Comparison of ENCODE assay signal across 8 mouse cellular contexts in genomic region chr4:120380811-120381391, GRCm38 (mm10). TPM values are rescaled to one million over a fixed set of nuclear protein-coding genes. Genes with fewer than 3 reads are reported as not detected.
DNase-seq lines count a peak whose midpoint lies in the region; ATAC-seq and TF ChIP-seq lines count a peak whose summit lies in the region.

No protein-coding gene starts in this region.

- peak; percentile 86 for DNase-seq in ZHBTc4 (ENCODE audit: low read depth, low spot score)
- peak; percentile 89 for DNase-seq in embryo, embryonic 10 days (ENCODE audit: low spot score)
- peak; percentile 85 for DNase-seq in gastrocnemius, postnatal 14 days
- peak; percentile 66 for DNase-seq in hindlimb bud, embryonic 11.5 days (ENCODE audit: extremely low spot score, low read depth, low spot score)
- peak; percentile 61 to 64 for DNase-seq in left cerebral cortex, adult 2 months (ENCODE audit: extremely low spot score in 1 of 2, low spot score in 2 of 2)
- DNase-seq in right cerebral cortex, adult 2 months (ENCODE audit: low spot score in 2 of 2) = peak; percentile 67 to 77

- intact Hi-C loops in gastrocnemius, postnatal 14 days (cut with DNase I; ENCODE audit: low total_unique reads) = loop anchor here (5.0 kb wide), 1 partner anchor 154 kb away; no protein-coding TSS in a partner anchor
- intact Hi-C loops in left cerebral cortex, adult 2 months (cut with DNase I) = loop anchor here (1.0 to 5.0 kb wide), 3 partner anchors 151 to 259 kb away; no protein-coding TSS in a partner anchor

- peak; percentile 83 for ATAC-seq in megakaryocyte, adult 5-6 weeks (ENCODE audit: poor library complexity, severe bottlenecking)
- no peak for ATAC-seq in erythroid progenitor cell, adult 5-6 weeks (replicated peaks; ENCODE audit: low FRiP score, poor library complexity, severe bottlenecking)

- peak; percentile 97 for TF ChIP-seq CTCF in left cerebral cortex, adult 2 months (IDR thresholded peaks at IDR 0.05)

- no peak overlapping the region for H3K4me3 ChIP-seq in left cerebral cortex, adult 2 months

- no peak overlapping the region for H3K27ac ChIP-seq in left cerebral cortex, adult 2 months

RNA-seq across cellular contexts. Expression of gene Scmh1, which starts 24.2 kb away (rescaled TPM):
- total RNA-seq in gastrocnemius, postnatal 14 days (2021) = 10 to 100 TPM; 32.2 to 32.5 TPM
- total RNA-seq in left cerebral cortex, adult 2 months (2021) = 10 to 100 TPM; 82.9 to 91.5 TPM
- total RNA-seq in megakaryocyte, adult 5-6 weeks (2015) = 31.3 and 41.7 TPM in 2 replicates
- total RNA-seq in megakaryocyte, adult 5-6 weeks (2017) = 6.8 and 9.0 TPM in 2 replicates
- 23.9 and 31.7 TPM in 2 replicates for total RNA-seq in erythroid progenitor cell, adult 5-6 weeks (2015; ENCODE audit: low replicate concordance)
- total RNA-seq in erythroid progenitor cell, adult 5-6 weeks (2017; ENCODE audit: low replicate concordance) = 7.6 and 11.4 TPM in 2 replicates
